Mouse (Mus musculus) heart, postnatal 25 days (tissue): Measurements from ENCODE around the gene Rabepk. TPM values are rescaled to one million over a fixed set of nuclear protein-coding genes. Genes with fewer than 3 reads are reported as not detected.
"Not testable (repeated sequence)": the region's sequence is repeated elsewhere in the genome, so short reads cannot be mapped to it uniquely, and the experiment has no call there.

Experiments used
- DNase-seq: peaks from one replicate; pipeline ENCODE4 v3.0.0; 2022; ENCODE audit warnings: low spot score
- intact Hi-C: fragments of 180-260 bp; cut with DNase I; formaldehyde crosslinking; loops from one replicate; pipeline ENCODE4 v1.15.1; 2025
- total RNA-seq, 2 experiments: library from RNA; stranded (reverse); gene quantifications; 2 replicates each; pipeline ENCODE4 v1.2.3; 2021

Gene Rabepk
- total RNA-seq, result 10 to 100 TPM; 11.3 to 15.5 TPM

DNA sequence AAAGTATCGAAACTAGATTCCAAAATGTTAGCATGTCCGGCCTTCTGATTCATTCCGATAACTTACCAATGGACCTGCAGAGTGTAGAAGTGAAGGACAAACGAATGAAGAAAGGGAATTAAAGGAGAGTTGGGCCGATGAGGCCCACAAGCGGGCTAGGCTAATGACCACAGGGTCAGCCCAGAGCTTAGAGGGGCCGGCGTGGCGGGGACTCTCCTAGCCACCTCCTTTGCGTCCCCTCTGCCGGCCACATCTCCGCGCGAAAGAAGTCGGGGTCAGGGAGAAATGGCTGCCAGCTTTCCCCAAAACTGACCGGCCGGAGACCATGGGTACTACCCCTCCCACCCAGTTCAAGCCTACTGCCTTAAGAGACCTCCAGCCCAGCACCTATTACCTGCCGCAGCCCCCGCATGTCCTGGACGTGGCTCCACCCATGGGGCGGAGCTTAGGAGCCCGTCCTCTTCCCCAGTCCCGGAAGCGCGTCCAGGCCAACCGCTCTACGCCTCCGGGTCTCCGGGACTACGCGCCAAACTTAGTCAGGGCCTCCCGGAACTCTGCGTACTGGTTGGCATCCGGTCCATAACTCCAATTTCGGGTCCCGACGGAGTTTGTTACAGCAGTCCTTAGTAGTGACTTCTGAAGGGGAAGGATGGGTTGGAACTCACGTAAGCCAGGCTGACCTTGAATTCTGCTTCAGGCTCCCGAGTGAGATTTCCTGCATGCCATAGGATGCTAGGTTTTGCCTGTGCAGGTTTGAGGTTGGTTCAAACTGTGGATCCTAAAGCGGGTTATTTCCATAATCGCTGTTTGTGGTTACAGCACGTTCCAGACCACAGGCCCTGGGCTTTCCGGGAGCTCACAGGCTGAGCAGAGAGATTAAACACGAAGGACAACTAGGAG lies at the start of gene Rabepk:
Gene Rabepk, minus strand, starts transcription at position 556 of the 900 bp plus-strand sequence.
- peak; percentile 84 for DNase-seq
- intact Hi-C loops, result no loop called here

DNA sequence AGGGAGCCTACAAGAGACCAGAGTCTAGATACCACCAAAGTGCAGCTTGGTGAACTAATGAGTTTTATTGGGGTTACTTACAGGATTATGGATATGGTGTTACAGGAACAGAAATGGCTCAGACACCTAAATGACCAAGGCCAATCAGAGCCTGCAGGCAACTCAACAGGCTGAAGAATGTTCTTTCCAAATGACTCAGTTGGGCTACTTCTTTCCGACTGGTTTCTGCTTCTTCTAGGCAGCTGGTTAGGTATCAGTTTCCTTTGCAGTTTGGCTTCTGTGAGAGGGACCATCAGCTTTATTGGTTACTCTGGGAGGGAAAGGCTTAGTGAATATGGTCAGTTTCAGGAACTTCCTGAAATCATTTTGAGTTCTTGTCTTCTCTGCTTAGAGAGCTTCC lies 48.0 kb upstream of the Rabepk start:
- intact Hi-C loops, result no loop called here
- no peak for DNase-seq

DNA sequence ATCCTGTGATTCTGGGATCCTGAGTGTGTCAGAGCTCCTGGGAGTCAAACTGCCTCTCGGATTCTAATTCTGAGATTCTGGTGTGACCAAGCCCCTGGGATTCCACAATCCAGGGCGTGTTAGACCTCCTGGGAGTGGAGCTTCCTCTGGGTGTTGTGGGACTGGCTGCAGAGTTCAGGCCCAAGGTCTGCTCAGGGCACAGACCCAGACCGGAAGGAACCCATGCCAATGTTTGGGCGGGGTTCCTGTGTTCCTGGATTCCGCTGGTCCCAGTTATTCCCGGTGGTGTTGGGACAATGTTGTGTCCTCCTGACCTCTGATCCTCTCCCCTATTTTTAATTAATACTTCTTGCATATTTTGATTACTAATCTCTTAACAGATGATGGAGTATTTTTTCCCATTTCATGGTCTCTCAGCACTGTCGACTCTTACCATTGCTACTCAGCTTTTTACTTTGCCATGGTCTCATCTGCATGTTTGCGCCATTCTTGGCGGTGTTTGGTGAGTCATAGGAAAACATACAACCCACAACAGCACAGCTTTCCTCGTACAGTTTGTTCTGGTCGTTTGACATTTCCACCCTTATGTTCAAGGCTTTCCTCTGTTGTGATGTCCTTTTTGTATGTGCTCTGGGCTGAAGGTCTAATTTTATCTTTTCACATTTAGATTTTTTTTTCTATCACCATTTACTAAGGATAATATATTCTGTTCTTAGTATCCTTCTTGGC lies 43.7 kb upstream of the Rabepk start:
- intact Hi-C loops, result no loop called here
- peak; percentile 64 for DNase-seq

DNA sequence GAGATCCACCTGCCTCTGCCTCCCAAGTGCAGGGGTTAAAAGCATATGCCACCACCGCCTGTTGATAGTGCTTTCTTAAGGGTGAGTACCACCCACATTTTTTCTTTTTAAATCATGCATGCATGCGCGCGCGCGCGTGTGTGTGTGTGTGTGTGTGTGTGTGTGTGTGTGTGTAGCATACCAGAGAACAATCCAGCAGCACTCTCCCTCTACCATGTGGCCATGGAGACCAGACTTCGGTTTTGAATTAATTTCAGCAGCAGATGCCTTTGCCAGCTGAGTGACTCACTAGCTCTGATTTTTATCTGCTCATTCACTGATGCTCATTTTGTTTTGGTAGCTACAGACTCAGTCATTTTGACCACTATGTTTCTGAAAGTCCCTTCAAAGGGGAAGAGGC lies 42.0 kb upstream of the Rabepk start:
- DNase-seq, result no peak
- intact Hi-C loops, result no loop called here

DNA sequence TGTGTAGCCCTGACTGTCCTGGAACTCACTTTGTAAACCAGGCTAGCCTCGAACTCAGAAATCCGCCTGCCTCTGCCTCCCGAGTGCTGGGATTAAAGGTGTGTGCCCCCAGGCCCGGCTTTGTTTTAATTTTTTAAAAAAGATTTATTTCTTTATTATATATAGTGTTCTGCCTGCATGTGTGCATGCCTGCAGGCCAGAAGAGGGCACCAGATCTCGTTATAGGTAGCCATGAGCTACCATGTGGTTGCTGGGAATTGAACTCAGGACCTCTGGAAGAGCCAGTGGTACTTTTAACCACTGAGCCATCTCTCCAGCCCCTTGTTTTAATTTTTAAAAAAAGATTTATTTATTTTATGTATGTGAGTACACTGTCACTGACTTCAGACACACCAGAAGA lies 40.4 kb upstream of the Rabepk start:
- DNase-seq, intact Hi-C loops: not testable (repeated sequence)

DNA sequence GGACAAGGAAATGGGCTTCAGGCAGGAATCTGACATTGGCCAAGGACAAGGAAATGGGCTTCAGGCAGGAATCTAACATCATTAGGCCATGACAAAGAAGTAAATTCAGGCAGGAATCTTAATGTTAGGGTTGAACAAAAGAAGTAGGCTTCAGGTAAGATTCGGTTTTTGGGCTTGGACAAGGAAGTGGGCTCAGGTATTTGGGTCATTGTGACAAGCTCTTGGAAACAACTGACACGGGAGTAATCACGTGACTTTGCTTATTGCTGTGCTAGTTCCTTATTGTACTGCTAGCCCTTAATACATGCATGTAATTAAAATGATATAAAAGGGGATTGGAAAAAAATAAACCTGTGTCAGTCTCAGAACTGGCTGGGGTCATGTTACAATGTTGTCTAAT lies 36.0 kb upstream of the Rabepk start:
- intact Hi-C loops, result no loop called here
- DNase-seq, result no peak

DNA sequence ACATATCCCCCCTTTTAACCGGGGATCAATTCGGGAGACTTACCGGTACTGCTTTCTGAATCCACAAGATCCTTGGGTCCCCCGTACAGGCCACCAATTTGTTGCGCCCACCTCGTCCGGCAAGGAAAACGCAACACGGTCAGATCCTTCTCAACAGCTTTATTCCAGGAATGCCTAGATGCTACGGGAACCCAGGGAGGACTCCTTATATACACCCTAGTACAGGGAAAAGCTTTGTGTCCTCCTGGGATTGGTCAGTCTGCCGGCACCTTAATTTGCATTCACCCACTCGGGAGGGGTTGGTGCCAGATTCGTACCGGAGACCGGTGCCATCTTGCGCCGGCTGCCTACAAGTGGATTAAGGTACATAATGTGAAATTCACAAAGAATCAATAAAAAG lies 33.9 kb upstream of the Rabepk start:
- DNase-seq, result no peak
- intact Hi-C loops, result no loop called here

DNA sequence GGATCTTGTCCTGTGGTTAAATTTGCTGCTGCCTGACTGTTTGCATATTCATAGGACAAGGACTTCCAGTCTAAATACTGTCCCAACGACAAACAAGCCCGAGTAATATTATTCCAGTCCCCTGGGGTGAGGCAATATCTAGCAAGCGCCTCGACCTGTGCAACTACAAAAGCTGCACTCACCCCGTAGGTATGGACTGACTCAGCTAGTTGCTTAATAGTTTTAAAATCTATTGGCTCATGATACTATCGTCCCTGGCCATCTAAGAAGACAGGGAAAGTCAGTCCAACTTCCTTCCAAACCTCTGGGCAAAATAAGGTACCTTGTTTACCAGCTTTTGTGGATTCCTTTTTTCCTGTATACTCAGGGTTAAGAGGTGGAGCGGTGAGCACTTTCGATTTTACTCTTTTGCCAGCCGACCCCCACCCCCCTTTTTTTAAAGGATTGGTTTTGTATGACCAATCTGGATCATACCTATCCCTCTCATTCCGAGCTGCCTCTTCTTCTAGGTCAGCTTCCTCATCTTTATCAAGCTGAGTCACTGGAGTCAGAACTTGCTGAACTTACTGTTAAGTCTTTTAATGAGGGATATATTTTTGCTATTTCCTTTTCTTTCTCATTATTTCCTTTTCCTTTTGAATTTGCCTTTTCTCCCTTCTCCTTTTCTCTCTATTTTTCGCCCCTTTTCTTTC lies 33.2 kb upstream of the Rabepk start, which contains the start of gene Gm34653:
Gene Gm34653, plus strand, starts transcription at position 242 of the 692 bp plus-strand sequence.
- intact Hi-C loops, DNase-seq: not testable (repeated sequence)

DNA sequence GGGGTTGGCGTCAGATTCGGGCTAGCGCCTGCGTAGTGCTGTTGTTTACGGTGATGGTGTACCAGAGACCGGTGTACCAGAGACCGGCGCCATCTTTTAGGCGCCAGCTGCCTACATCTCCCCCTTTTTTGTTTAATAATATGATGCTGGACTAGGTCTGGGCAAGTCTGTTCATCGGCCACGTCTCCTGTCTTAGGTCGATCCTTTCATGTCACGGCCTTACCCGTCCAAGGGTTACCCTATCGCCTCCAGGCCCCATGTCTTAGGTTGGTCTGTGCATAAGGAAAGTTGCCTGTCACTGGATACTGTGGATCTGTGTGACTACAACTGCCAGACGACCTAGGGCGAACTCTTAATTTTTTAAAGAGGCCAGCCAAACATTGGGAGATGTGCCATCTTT lies 30.4 kb upstream of the Rabepk start:
- DNase-seq, intact Hi-C loops: not testable (repeated sequence)

DNA sequence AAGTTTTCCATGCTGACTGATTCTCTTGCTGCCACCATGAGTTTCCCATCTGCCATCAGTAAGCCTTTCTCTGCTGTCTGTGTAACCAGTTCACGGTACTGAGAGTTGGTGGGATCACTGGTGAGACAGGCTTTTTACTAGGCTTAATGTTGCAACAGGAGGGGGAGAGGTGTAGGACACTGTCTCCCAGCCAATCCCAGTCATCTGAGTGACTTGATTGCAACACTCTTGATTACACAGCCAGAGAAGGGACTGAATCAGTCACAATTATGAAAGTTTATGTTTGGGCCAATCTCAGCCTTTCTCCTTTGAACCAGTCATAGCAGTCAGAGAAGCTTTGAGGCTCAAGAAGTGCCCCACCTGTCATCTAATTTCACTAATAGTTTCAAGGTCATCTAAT lies 28.3 kb upstream of the Rabepk start:
- DNase-seq, result no peak
- intact Hi-C loops, result loop anchor here (10.0 kb wide), 1 partner anchor 277 kb away; the partner anchor contains the start of genes AI182371 and Cntrl

DNA sequence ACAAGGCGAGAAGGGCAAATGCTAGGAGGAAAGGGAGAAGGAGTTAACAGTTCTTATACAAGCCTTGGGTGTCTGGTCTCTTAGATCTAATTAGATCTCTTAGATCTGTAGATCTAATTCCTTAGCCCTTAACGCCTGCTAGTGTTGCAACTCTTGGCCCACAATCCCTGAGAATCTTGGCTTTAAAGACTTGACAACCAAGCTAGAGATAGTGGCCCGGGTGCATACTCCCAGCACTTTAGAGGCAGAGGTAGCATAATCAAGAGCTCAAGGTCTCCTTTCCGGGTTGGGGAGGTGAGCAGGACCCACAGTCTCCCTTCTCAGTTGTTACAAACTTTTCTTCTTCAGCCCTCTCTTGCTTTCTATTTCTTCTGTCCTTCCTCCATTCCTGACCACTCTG lies 27.9 kb upstream of the Rabepk start:
- no peak for DNase-seq
- intact Hi-C loops, result loop anchor here (10.0 kb wide), 1 partner anchor 277 kb away; the partner anchor contains the start of genes AI182371 and Cntrl

DNA sequence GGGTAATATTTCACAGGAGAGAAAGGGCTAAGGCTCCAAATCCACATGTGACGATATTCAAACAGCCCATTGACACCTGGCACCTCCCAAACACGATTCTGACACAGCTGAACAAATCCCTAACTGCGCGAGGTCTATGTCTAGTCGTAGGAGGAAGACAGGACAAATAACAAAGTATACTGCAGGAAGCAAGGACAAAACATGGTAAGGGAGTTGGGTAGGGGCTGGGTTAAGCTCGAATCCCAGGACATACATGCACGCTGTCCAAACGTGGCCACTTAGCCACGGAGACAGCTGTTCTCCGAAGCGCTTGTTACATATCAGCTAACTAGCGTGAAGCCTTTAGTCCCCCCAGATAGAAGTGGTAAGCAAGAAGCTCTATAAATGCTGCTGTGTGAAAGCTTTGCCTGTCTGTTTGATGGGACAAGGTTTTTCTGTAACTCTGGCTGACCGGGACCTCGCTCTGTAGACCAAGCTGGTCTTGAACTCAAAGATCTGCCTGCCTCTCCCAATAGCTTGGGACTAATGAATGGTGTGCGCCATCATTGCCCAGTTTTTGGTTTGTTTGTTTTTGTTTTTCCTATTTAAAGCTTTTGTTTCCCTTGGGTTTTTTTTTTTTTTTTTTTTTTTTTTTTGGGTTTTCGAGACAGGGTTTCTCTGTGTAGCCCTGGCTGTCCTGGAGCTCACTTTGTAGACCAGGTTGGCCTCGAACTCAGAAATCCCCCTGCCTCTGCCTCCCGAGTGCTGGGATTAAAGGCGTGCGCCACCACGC lies 26.9 kb upstream of the Rabepk start:
- intact Hi-C loops, result loop anchor here (1.0 to 10.0 kb wide), 2 partner anchors 45 to 278 kb away; partner anchors contain the start of genes AI182371 and Cntrl
- no peak for DNase-seq

DNA sequence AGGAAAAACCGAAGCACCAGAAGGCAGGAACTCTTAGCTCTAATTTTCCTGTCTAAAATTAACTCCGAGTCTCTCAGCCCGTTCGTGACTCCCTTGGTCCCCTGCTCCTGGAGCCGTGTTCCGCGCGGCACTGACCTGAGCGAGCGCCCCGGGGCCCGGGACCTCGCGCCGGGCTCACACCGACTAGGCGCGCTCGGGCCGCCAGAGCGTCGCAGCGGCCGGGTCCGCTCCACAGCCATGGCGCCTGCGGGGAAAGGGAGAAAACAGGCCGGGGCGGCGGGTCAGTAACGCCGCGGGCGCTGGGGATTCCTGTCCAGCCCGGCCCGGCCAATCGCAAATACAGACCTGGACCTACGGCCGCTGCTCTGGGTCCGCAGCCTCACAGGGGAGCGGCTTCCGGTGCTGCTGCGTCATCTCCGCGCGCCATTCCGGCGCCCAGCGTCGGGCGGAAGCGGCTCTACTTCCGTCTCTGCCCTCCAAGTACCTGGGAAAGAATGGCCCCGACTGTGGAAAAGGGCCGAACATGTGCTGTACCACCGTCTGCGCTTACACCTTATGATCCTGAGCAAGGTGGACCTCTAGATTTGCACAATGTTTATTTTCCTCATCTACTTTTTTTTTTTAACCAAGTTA lies 26.2 kb upstream of the Rabepk start, which contains the start of gene Fbxw2:
Gene Fbxw2, minus strand, starts transcription at position 485 of the 633 bp plus-strand sequence.
- intact Hi-C loops, result loop anchor here (1.0 to 10.0 kb wide), 2 partner anchors 45 to 279 kb away; partner anchors contain the start of genes AI182371 and Cntrl
- peak; percentile 85 for DNase-seq

DNA sequence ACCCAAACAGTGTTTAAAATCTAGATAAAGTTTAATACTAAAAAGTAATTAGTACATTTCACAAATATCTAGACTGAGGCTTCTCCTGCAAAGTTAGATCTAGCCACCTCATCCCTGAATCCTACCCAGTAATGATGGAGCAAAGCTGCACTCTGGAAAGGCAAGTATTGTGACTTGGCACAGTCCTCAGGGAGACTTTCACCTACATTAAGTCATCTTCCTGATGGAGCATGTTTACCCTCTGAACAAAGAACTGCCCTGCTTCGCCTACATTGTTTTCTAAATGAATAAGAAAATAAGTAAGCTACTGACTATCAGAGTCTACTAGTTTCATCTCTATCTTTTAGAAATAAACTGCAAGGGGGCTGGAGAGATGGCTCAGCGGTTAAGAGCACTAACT lies 18.8 kb upstream of the Rabepk start:
- no peak for DNase-seq
- intact Hi-C loops, result no loop called here

DNA sequence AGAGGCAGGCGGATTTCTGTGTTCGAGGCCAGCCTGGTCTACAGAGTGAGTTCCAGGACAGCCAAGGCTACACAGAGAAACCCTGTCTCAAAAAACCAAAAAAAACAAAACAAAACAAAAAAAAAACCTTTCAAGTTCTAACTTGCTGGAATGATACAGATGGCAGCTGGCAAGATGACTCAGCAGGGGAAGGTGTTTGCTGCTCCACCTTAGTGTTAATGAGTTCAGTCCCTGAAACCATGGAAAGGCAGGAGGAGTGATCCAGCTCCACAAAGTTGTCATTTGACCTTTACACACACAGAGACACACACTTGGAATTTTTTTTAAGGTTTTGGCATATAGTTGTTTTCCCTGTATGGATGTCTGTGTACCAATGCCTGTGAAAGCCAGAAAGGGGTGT lies 16.2 kb upstream of the Rabepk start:
- intact Hi-C loops, DNase-seq: not testable (repeated sequence)

DNA sequence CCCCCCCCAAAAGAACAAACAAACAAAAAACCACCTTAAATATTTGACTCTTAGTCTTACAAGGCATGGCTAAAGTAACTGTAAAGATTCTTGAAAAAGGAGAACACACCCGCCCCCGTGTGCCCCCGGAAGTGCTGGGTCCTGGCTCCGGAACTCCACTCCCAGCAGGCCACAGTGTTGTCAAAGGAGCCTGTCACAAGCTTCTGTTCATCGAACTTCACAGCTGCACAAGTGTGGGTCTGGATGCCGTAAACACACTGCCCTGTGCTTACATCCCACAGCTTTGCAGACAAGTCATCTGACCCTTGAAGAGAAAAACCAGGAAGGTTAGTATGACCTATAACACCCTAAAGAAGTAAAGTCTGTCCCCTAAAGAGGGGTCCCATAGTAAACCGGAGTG lies 13.0 kb upstream of the Rabepk start:
- no peak for DNase-seq
- intact Hi-C loops, result no loop called here

DNA sequence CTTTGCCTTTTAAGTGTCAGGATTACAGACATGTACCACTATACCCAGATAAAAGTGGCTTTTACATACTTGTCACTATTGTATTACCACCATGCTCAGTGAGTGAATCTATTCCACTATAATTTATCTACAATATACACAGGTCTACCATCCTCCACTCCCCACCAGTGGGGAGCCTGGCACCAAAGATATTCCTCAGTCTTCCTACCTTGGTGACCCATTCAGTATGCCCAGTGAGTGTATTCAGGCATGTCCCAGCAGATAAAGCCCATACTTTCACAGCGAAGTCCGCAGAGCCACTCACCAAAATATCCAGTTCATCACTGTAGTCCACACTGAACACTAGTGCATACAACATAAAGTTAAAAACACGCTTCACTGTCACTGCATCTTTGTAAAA lies 11.1 kb upstream of the Rabepk start:
- intact Hi-C loops, result no loop called here
- no peak for DNase-seq

DNA sequence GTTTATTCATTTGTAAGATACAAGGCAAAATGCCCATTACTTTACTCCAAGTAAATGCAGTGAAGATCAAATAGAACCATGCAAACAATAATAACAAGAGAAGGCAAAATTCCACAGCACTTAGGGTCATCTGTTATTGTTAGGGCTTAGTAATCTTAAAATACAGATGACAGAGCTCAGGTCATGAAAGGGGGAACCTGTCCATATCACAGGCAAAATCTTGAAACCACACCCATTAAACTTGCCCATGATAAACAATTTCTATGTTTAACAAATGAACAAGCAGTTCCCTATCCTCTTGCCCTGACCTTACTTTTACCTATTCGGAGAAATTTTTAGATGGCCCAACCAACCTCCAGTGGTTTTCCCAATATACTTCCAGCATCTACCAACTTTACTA lies 9.9 kb upstream of the Rabepk start:
- intact Hi-C loops, result no loop called here
- DNase-seq, result no peak

DNA sequence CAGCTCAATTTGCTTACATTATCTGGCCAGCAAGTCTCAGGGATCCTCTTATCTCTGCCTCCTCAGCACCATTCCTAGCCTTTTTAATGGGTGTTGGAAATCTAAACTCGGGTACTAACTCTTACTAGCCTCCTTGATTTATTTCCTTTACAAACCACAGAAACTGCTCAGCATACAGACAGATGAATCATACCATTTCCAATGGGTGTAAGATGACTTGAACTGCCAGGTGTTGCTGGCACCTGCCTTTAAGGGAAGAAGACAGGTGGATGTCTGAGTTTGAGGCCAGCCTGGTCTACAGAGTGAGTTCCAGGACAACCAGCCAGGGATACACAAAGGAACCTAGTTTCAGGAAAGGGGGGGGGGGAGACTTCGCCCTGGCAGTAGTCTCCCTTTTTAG lies 8.3 kb upstream of the Rabepk start:
- intact Hi-C loops, result no loop called here
- no peak for DNase-seq
